Comparison of ENCODE assay signal across 9 mouse cellular contexts in the genomic region with DNA sequence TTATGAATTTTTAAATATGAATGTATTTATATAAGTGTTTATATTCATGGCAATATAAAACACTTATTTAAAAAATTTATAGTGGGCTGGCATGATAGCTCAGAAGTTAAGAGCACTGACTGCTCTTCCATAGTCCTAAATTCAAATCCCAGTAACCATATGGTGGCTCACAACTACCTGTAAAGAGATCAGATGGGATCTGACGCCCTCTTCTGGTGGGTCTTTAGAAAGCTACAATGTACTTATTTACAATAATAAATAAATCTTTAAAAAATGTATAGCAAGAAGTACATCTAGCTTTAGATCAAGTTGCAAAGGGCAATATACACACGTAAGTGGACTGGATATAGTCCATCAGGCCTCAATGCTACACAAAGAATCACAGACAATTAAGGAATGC. TPM values are rescaled to one million over a fixed set of nuclear protein-coding genes. Genes with fewer than 3 reads are reported as not detected.
A peak's percentile ranks its signal among the peaks of the same experiment; 100 is the strongest.
DNase-seq lines count a peak whose midpoint lies in the region; ATAC-seq and TF ChIP-seq lines count a peak whose summit lies in the region.
"Had no signal": no experiment of that assay in that cellular context is flagged by ENCODE, and none has a peak within 500 bp of the region (broad histone marks: within the 10 kb centered on the region; RNA-seq: fewer than 3 reads in every experiment).

No protein-coding gene starts in this region.

- no peak overlapping the region for H3K4me2 ChIP-seq in hindbrain, embryonic 11.5 days (replicated peaks; ENCODE audit: low read depth, low read length)
- no peak overlapping the region for H3K4me2 ChIP-seq in heart, embryonic 11.5 days

- no peak for TF ChIP-seq POLR2A in brain, embryonic 14.5 days (IDR thresholded peaks at IDR 0.05; ENCODE audit: borderline replicate concordance, extremely low read depth, insufficient read depth, insufficient read length, poor library complexity, severe bottlenecking)

- no peaks in the 10 kb centered on the region for H3K4me1 ChIP-seq in hindbrain, embryonic 11.5 days (replicated peaks; ENCODE audit: control insufficient read depth, insufficient read depth, low read length)
- no peaks in the 10 kb centered on the region for H3K4me1 ChIP-seq in hindbrain, embryonic 10.5 days (replicated peaks)
- H3K4me1 ChIP-seq in heart, embryonic 11.5 days (ENCODE audit: control insufficient read depth, insufficient read depth, low read length): no peaks in the 10 kb centered on the region
- H3K4me1 ChIP-seq: heart, embryonic 10.5 days had no signal

- TF ChIP-seq CTCF in brain, embryonic 14.5 days (IDR thresholded peaks at IDR 0.05; ENCODE audit: borderline replicate concordance, extremely low read depth, insufficient read depth, insufficient read length): no peak

- no peak overlapping the region for H3K27ac ChIP-seq in hindbrain, embryonic 11.5 days (ENCODE audit: low read depth, low read length)
- no peak overlapping the region for H3K27ac ChIP-seq in hindbrain, embryonic 10.5 days
- H3K27ac ChIP-seq in heart, embryonic 11.5 days (ENCODE audit: low read depth, low read length): no peak overlapping the region
- H3K27ac ChIP-seq: heart, embryonic 10.5 days had no signal

- H3K9ac ChIP-seq in hindbrain, embryonic 11.5 days (ENCODE audit: low read depth, low read length): no peak overlapping the region
- no peak overlapping the region for H3K9ac ChIP-seq in heart, embryonic 11.5 days (ENCODE audit: low read depth, low read length)

- peak; percentile 18 for DNase-seq in hindbrain, embryonic 11.5 days (ENCODE audit: low spot score)
- DNase-seq in hindbrain, embryonic 10.5 days (ENCODE audit: low spot score): no peak
- peak; percentile 3 to 22 for DNase-seq in spleen, postnatal 36 days (ENCODE audit: low spot score in 2 of 2)
- no peak for DNase-seq in spleen, postnatal 14 days (ENCODE audit: low spot score in 2 of 2)
- peak; percentile 30 for DNase-seq in brain, embryonic 14.5 days (ENCODE audit: low read depth)
- peak; percentile 50 for DNase-seq in thymus, postnatal 25 days
- no peak for DNase-seq in kidney, postnatal 14 days

- no peaks in the 10 kb centered on the region for H3K27me3 ChIP-seq in hindbrain, embryonic 11.5 days (ENCODE audit: control insufficient read depth, insufficient read depth, low read length)
- no peaks in the 10 kb centered on the region for H3K27me3 ChIP-seq in hindbrain, embryonic 10.5 days (ENCODE audit: insufficient read depth, poor library complexity, severe bottlenecking)
- no peaks in the 10 kb centered on the region for H3K27me3 ChIP-seq in heart, embryonic 11.5 days (ENCODE audit: control insufficient read depth, insufficient read depth, low read length)

- H3K36me3 ChIP-seq in hindbrain, embryonic 11.5 days (ENCODE audit: control insufficient read depth, insufficient read depth, low read length): no peaks in the 10 kb centered on the region
- H3K36me3 ChIP-seq in hindbrain, embryonic 10.5 days: no peaks in the 10 kb centered on the region
- H3K36me3 ChIP-seq in heart, embryonic 11.5 days (ENCODE audit: control insufficient read depth, insufficient read depth, low read length): no peaks in the 10 kb centered on the region
- H3K36me3 ChIP-seq: heart, embryonic 10.5 days had no signal

- ATAC-seq in hindbrain, embryonic 11.5 days (ENCODE audit: low FRiP score): no peak
- ATAC-seq in heart, embryonic 11.5 days (replicated peaks; ENCODE audit: insufficient number of reproducible peaks, low FRiP score, low TSS enrichment): no peak

- no peaks in the 10 kb centered on the region for H3K9me3 ChIP-seq in hindbrain, embryonic 11.5 days (ENCODE audit: control insufficient read depth, low read length)
- H3K9me3 ChIP-seq in hindbrain, embryonic 10.5 days: no peaks in the 10 kb centered on the region
- no peaks in the 10 kb centered on the region for H3K9me3 ChIP-seq in heart, embryonic 11.5 days (replicated peaks; ENCODE audit: control insufficient read depth, low read length)
- H3K9me3 ChIP-seq: heart, embryonic 10.5 days had no signal

- 11% methylated on average over 2 of the region's 2 CpGs for WGBS in hindbrain, embryonic 11.5 days
- 18% methylated on average over 2 of the region's 2 CpGs for WGBS in hindbrain, embryonic 10.5 days
- WGBS in heart, embryonic 11.5 days (ENCODE audit: insufficient replicate concordance): 14% methylated on average over 2 of the region's 2 CpGs

- H3K4me3 ChIP-seq in hindbrain, embryonic 11.5 days (ENCODE audit: low read depth, low read length): no peak overlapping the region
- no peak overlapping the region for H3K4me3 ChIP-seq in hindbrain, embryonic 10.5 days
- no peak overlapping the region for H3K4me3 ChIP-seq in heart, embryonic 11.5 days (ENCODE audit: low read depth, low read length)
- H3K4me3 ChIP-seq: heart, embryonic 10.5 days had no signal

RNA-seq across cellular contexts. Expression of a gene that starts 14.6 kb away (rescaled TPM):
- polyA plus RNA-seq in hindbrain, embryonic 11.5 days (2014; fragmentation: Nextera tagmentation; extraction: Ambion mirVana): not detected in 2 replicates
- polyA plus RNA-seq in hindbrain, embryonic 10.5 days (2016; fragmentation: Nextera tagmentation; extraction: Ambion mirVana): not detected in 2 replicates
- polyA plus RNA-seq in brain, embryonic 14.5 days (2012; rRNA removed): not detected in 2 replicates
- not detected in 2 replicates for polyA plus RNA-seq in heart, embryonic 11.5 days (2014; fragmentation: Nextera tagmentation; extraction: Ambion mirVana)
- polyA plus RNA-seq: heart, embryonic 10.5 days had no signal

Comparison
In these comparisons a context has a peak if more than half of its experiments do, and no peak if none do; other contexts are left out.
1. DNase-seq: peak in hindbrain, embryonic 11.5 days (single experiment), spleen, postnatal 36 days (2 of 2), brain, embryonic 14.5 days (single experiment) and thymus, postnatal 25 days (single experiment); none in hindbrain, embryonic 10.5 days (single experiment), spleen, postnatal 14 days (0 of 2) and kidney, postnatal 14 days (single experiment).